Mouse (Mus musculus): ENCODE results near the gene Ntn1.

GRCm38 (mm10) chr11:68445901-68446300 is 45.3 kb upstream of the Ntn1 start:
- TF ChIP-seq MAX (IDR thresholded peaks at IDR 0.05; ENCODE audit: low read depth) = no peak
- no peak for TF ChIP-seq USF1 (IDR thresholded peaks at IDR 0.05; ENCODE audit: low read depth)

Data from myocyte (in vitro differentiated cells).